Mouse (Mus musculus): Measurements from ENCODE around the gene Padi4. TPM values are rescaled to one million over a fixed set of nuclear protein-coding genes. Genes with fewer than 3 reads are reported as not detected.

The Padi4 gene
- total and polyA plus RNA-seq, 3 experiments, result 0.70 to 2.6 (median 2.5) TPM

- Histone ChIP-seq H3K4me3 (peak within 1 kb of the TSS; percentile 90), H3K4me1 (ENCODE audit: control insufficient read depth, insufficient read depth, low read length) (peaks cover 5% of the 10 kb centered on the region), H3K79me2 (replicated peaks; ENCODE audit: control insufficient read depth, insufficient read depth, low read length) (no peaks in the 10 kb centered on the region), H3K27me3 (ENCODE audit: control insufficient read depth, insufficient read depth, low read length) (no peaks in the 10 kb centered on the region), H3K36me3 (ENCODE audit: control insufficient read depth, insufficient read depth, low read length) (no peaks in the 10 kb centered on the region), H3K27ac (peak within 1 kb of the TSS; percentile 77), H3K9ac (ENCODE audit: low read depth, low read length) (peak within 1 kb of the TSS; percentile 71)
- no peak for TF ChIP-seq CTCF (IDR thresholded peaks at IDR 0.05)
- TF ChIP-seq POLR2A (IDR thresholded peaks at IDR 0.05; ENCODE audit: insufficient read depth, low read depth, low read length), result no peak
- TF ChIP-seq EP300 (IDR thresholded peaks at IDR 0.05; ENCODE audit: insufficient read depth, low read depth, low read length), result no peak
- no peak for DNase-seq
- intact Hi-C loops (cut with DNase I), result loop anchor here (1.0 kb wide), 1 partner anchor 38 kb away; no protein-coding TSS in a partner anchor
- WGBS, result 10% methylated on average over 20 of the region's 20 CpGs
Observed at GRCm38 (mm10) chr4:140700269-140701018, 73.6 kb downstream of the Padi4 start, which contains the start of gene Rcc2. TSS of gene Rcc2 (plus strand) at chr4:140700541.

DNA sequence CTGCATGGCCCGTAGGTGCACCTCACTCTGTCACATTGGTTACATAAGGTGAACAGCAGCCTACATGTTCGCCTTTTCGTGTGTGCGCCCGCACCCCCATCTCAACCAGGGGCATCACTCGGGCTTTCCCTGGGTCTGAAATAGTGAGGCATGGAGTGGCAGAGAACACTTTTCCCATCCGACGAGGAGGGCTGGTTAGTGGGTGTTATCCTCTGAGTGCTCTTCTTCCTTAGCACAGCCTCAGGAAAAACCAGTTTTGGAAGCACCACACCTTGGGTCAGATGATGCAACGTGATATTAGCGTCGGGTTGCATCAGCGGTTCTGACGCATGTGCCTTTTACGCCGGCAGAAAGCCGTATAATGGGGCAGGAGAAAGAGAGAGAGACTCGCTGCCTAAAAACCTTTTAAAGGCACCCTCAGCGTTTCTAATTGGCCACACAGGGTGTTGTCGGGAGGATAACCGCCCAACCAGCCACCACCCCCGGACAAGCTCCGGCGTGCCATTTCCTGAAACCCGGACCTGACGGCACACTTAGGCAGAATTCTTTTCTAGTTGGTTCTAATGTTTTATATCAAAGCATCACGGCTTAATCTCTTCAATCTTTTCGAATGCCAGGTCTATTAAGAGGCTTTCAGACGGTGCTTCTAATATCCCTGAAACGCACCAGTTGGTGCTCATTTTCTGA lies 74.5 kb downstream of the Padi4 start:
- Histone ChIP-seq H3K79me2 (replicated peaks; ENCODE audit: control insufficient read depth, insufficient read depth, low read length) (no peaks in the 10 kb centered on the region), H3K36me3 (ENCODE audit: control insufficient read depth, insufficient read depth, low read length) (no peaks in the 10 kb centered on the region), H3K4me1 (ENCODE audit: control insufficient read depth, insufficient read depth, low read length) (peaks cover 5% of the 10 kb centered on the region), H3K27me3 (ENCODE audit: control insufficient read depth, insufficient read depth, low read length) (no peaks in the 10 kb centered on the region), H3K27ac (peak overlapping the region; percentile 77), H3K4me3 (peak overlapping the region; percentile 90), H3K9ac (ENCODE audit: low read depth, low read length) (peak overlapping the region; percentile 28)
- 6% methylated on average over 29 of the region's 29 CpGs for WGBS
- intact Hi-C loops (cut with DNase I), result no loop called here
- DNase-seq, result peak; percentile 73 to 83
- TF ChIP-seq POLR2A (IDR thresholded peaks at IDR 0.05; ENCODE audit: insufficient read depth, low read depth, low read length), result peak; percentile 78
- no peak for TF ChIP-seq CTCF (IDR thresholded peaks at IDR 0.05)
- 0 out of 2 replicates have a peak, but pooled peaks have one; percentile 31 for TF ChIP-seq EP300 (IDR thresholded peaks at IDR 0.05; ENCODE audit: insufficient read depth, low read depth, low read length)

Small RNA genes within 50 kb of the gene (microRNA-seq; reads per million reads assigned to microRNA genes)
- 0 reads per million in 2 experiments for gene Gm25951

Other genes with a start within 250 kb of the Padi4 start
- gene Arhgef10l, start 108.2 kb downstream of the Padi4 start, total RNA-seq (2021), result 10 to 100 TPM; 61.0 to 74.4 TPM
- gene Arhgef10l, start 108.2 kb downstream of the Padi4 start, polyA plus RNA-seq (2012; rRNA removed), result 54.7 and 75.6 TPM in 2 replicates
- gene Rcc2, start 73.7 kb downstream of the Padi4 start, total RNA-seq (2021), result 10 to 100 TPM; 13.7 to 14.2 TPM
- 12.4 and 14.1 TPM in 2 replicates for gene Rcc2, start 73.7 kb downstream of the Padi4 start, polyA plus RNA-seq (2012; rRNA removed)
- not detected for gene Padi6, start 31.6 kb downstream of the Padi4 start, total RNA-seq (2021)
- not detected in 2 replicates for gene Padi6, start 31.6 kb downstream of the Padi4 start, polyA plus RNA-seq (2012; rRNA removed)
- gene Padi3, start 36.4 kb upstream of the Padi4 start, total RNA-seq (2021), result under 1 TPM; 0.09 to 0.16 TPM
- 0.06 TPM in 1 of 2 replicates, not detected in the other for gene Padi3, start 36.4 kb upstream of the Padi4 start, polyA plus RNA-seq (2012; rRNA removed)
- not detected for gene Padi1, start 71.5 kb upstream of the Padi4 start, total RNA-seq (2021)
- gene Padi1, start 71.5 kb upstream of the Padi4 start, polyA plus RNA-seq (2012; rRNA removed), result 0.47 TPM in 1 of 2 replicates, not detected in the other
- under 1 TPM; 0.31 to 0.96 TPM for gene Padi2, start 132.1 kb upstream of the Padi4 start, total RNA-seq (2021)
- 1.3 and 1.4 TPM in 2 replicates for gene Padi2, start 132.1 kb upstream of the Padi4 start, polyA plus RNA-seq (2012; rRNA removed)
- gene Sdhb, start 187.0 kb upstream of the Padi4 start, total RNA-seq (2021), result 1,000 to 10,000 TPM; 1,126 to 1,344 TPM
- gene Sdhb, start 187.0 kb upstream of the Padi4 start, polyA plus RNA-seq (2012; rRNA removed), result 1,030 and 1,505 TPM in 2 replicates
- 10 to 100 TPM; 15.1 to 17.7 TPM for gene Atp13a2, start 212.6 kb upstream of the Padi4 start, total RNA-seq (2021)
- gene Atp13a2, start 212.6 kb upstream of the Padi4 start, polyA plus RNA-seq (2012; rRNA removed), result 30.4 and 34.8 TPM in 2 replicates
- 1 to 10 TPM; 3.1 TPM for gene Mfap2, start 236.2 kb upstream of the Padi4 start, total RNA-seq (2021)
- 12.2 and 17.6 TPM in 2 replicates for gene Mfap2, start 236.2 kb upstream of the Padi4 start, polyA plus RNA-seq (2012; rRNA removed)